Mouse (Mus musculus): ENCODE results near the gene Ell. TPM values are rescaled to one million over a fixed set of nuclear protein-coding genes. Genes with fewer than 3 reads are reported as not detected.
A peak's percentile ranks its signal among the peaks of the same experiment; 100 is the strongest.

Gene Ell
- 15.4 and 16.5 TPM in 2 replicates for polyA plus RNA-seq (2014; fragmentation: Nextera tagmentation; extraction: Ambion mirVana)

DNA sequence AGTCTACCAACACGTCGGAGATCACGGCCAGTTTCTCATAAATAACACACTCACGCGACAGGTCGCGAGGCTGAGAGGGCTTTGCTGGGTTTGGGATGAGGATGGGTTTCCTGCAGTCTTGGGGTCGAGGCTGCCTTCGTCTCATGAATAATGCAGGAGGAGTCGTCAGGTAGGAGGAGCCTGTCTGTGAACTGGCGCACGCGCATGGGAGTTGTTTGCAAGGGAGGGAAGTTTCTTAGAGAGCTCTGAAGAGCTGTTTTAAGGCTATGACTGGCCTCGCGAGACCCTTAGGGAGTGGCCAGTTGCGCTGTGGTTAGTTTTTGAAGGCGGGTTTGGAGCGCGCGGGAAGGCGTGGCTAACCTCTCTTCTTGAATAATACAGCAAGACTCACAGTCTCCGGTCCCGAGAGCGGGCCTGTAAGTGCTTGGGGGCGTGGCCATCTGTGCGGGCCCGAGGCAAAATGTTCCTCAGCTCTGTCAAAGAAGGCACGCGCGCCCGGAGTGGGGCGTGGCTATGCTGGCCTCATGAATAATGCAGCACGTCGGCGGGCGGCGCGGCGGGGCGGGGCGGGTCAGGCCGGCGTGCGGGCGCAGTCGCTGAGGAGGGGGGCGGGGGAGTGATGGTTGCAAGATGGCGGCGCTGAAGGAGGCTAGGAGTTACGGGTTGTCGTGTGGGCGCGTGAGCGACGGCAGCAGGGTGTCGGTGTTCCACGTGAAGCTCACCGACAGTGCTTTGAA is at the start of gene Ell:
Gene Ell, plus strand, starts transcription at position 381 of the 737 bp plus-strand sequence.
- H3K36me3 ChIP-seq (ENCODE audit: control insufficient read depth, insufficient read depth, low read length) = no peaks in the 10 kb centered on the region; the same call in 1 of the 2 replicates
- peak within 1 kb of the TSS; percentile 91 for H3K27ac ChIP-seq (ENCODE audit: low read depth, low read length)
- ATAC-seq (ENCODE audit: low FRiP score) (peak; percentile 90), DNase-seq (ENCODE audit: low spot score) (peak; percentile 99)
- no peaks in the 10 kb centered on the region for H3K9me3 ChIP-seq (ENCODE audit: control insufficient read depth, low read length)
- WGBS = 1% methylated on average over 51 of the region's 58 CpGs
- H3K4me3 ChIP-seq (ENCODE audit: low read depth, low read length) = peak within 1 kb of the TSS; percentile 81
- peak within 1 kb of the TSS; percentile 91 for H3K4me2 ChIP-seq (replicated peaks; ENCODE audit: low read depth, low read length)
- H3K4me1 ChIP-seq (replicated peaks; ENCODE audit: control insufficient read depth, insufficient read depth, low read length) = peaks cover 5% of the 10 kb centered on the region; the same call in 1 of the 2 replicates
- peak within 1 kb of the TSS; percentile 85 for H3K9ac ChIP-seq (ENCODE audit: low read depth, low read length)
- no peaks in the 10 kb centered on the region for H3K27me3 ChIP-seq (ENCODE audit: control insufficient read depth, insufficient read depth, low read length)

- DNase-seq (ENCODE audit: low spot score) (peak; percentile 39), ATAC-seq (ENCODE audit: low FRiP score) (no peak)
- Histone ChIP-seq H3K4me1 (replicated peaks; ENCODE audit: control insufficient read depth, insufficient read depth, low read length) (peaks cover 19% of the 10 kb centered on the region), H3K4me2 (replicated peaks; ENCODE audit: low read depth, low read length) (peak overlapping the region; percentile 31), H3K9ac (ENCODE audit: low read depth, low read length) (0 out of 2 replicates have a peak overlapping the region, but pooled peaks have one; percentile 23), H3K9me3 (ENCODE audit: control insufficient read depth, low read length) (no peaks in the 10 kb centered on the region), H3K27ac (ENCODE audit: low read depth, low read length) (no peak overlapping the region), H3K36me3 (ENCODE audit: control insufficient read depth, insufficient read depth, low read length) (no peaks in the 10 kb centered on the region), H3K27me3 (ENCODE audit: control insufficient read depth, insufficient read depth, low read length) (peaks cover 98% of the 10 kb centered on the region), H3K4me3 (ENCODE audit: low read depth, low read length) (peak overlapping the region; percentile 16; the same call in 1 of the 2 replicates)
- WGBS = under 1% methylated on average over 32 of the region's 41 CpGs
Observed at GRCm38 (mm10) chr8:70489576-70489975, 49.7 kb upstream of the Ell start.

GRCm38 (mm10) chr8:70490061-70490879 is 49.0 kb upstream of the Ell start:
- ATAC-seq (ENCODE audit: low FRiP score) (no peak), DNase-seq (ENCODE audit: low spot score) (no peak)
- no peak overlapping the region for H3K4me3 ChIP-seq (ENCODE audit: low read depth, low read length)
- H3K9ac ChIP-seq (ENCODE audit: low read depth, low read length) = no peak overlapping the region
- H3K9me3 ChIP-seq (ENCODE audit: control insufficient read depth, low read length) = no peaks in the 10 kb centered on the region
- 3% methylated on average over 10 of the region's 10 CpGs for WGBS
- no peak overlapping the region for H3K4me2 ChIP-seq (replicated peaks; ENCODE audit: low read depth, low read length)
- peaks cover 22% of the 10 kb centered on the region for H3K4me1 ChIP-seq (replicated peaks; ENCODE audit: control insufficient read depth, insufficient read depth, low read length)
- H3K27ac ChIP-seq (ENCODE audit: low read depth, low read length) = no peak overlapping the region
- H3K27me3 ChIP-seq (ENCODE audit: control insufficient read depth, insufficient read depth, low read length) = peaks cover 99% of the 10 kb centered on the region
- no peaks in the 10 kb centered on the region for H3K36me3 ChIP-seq (ENCODE audit: control insufficient read depth, insufficient read depth, low read length)

- Histone ChIP-seq H3K4me2 (replicated peaks; ENCODE audit: low read depth, low read length) (no peak overlapping the region), H3K27ac (ENCODE audit: low read depth, low read length) (no peak overlapping the region), H3K4me3 (ENCODE audit: low read depth, low read length) (no peak overlapping the region), H3K27me3 (ENCODE audit: control insufficient read depth, insufficient read depth, low read length) (peaks cover 98% of the 10 kb centered on the region), H3K9me3 (ENCODE audit: control insufficient read depth, low read length) (no peaks in the 10 kb centered on the region), H3K9ac (ENCODE audit: low read depth, low read length) (no peak overlapping the region), H3K36me3 (ENCODE audit: control insufficient read depth, insufficient read depth, low read length) (no peaks in the 10 kb centered on the region), H3K4me1 (replicated peaks; ENCODE audit: control insufficient read depth, insufficient read depth, low read length) (peaks cover 24% of the 10 kb centered on the region)
- DNase-seq (ENCODE audit: low spot score) (peak; percentile 45), ATAC-seq (ENCODE audit: low FRiP score) (no peak)
- 1% methylated on average over 20 of the region's 20 CpGs for WGBS
Observed at GRCm38 (mm10) chr8:70490880-70491495, 48.3 kb upstream of the Ell start.

- peak within 1 kb of the TSS; percentile 27 for H3K4me3 ChIP-seq (ENCODE audit: low read depth, low read length)
- WGBS = under 1% methylated on average over 56 of the region's 93 CpGs
- peak within 1 kb of the TSS; percentile 19; the same call in 1 of the 2 replicates for H3K9ac ChIP-seq (ENCODE audit: low read depth, low read length)
Observed at GRCm38 (mm10) chr8:70492664-70493640, 46.3 kb upstream of the Ell start, which contains the start of gene Crlf1. Gene Crlf1 (plus strand): TSS chr8:70493158.

DNA sequence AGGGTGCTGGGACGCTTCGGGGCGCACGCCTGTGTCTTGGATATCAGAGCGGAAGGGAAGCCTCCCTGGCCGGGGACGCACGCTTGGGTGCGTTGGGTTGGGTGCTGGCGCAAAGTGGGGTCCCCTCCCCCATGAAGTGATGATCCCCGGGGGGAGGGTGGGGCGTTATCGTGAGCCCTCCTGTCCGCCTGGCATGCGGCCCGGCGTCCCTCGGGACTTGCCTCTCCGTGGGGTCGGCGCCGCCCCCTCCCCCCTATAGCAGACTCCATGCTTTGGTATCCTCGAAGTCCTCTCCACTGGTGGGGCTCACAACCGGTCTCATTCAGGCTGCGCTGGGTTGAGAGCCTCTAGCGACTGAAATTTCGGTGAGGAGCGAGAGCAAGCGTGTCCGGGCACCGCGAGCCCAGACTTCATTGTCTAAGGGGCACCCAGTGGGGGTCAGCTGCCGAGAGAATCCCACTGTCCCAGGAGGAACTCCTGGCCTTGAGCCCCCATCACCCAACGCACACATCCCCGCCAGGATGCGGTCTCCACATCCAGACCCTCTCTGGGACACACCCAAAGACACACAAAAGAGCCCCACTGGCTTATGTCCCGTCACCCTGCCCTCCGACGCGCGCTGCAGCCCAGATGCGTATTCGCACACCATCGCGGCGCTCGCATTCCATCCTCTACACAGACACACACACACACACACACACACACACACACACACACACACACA is 45.4 kb upstream of the Ell start:
- Histone ChIP-seq H3K4me1 (replicated peaks; ENCODE audit: control insufficient read depth, insufficient read depth, low read length) (peaks cover 13% of the 10 kb centered on the region), H3K27me3 (ENCODE audit: control insufficient read depth, insufficient read depth, low read length) (peaks cover 96% of the 10 kb centered on the region), H3K36me3 (ENCODE audit: control insufficient read depth, insufficient read depth, low read length) (no peaks in the 10 kb centered on the region), H3K27ac (ENCODE audit: low read depth, low read length) (no peak overlapping the region), H3K4me2 (replicated peaks; ENCODE audit: low read depth, low read length) (0 out of 2 replicates have a peak overlapping the region, but pooled peaks have one; percentile 4), H3K4me3 (ENCODE audit: low read depth, low read length) (peak overlapping the region; percentile 27), H3K9me3 (ENCODE audit: control insufficient read depth, low read length) (no peaks in the 10 kb centered on the region), H3K9ac (ENCODE audit: low read depth, low read length) (no peak overlapping the region)
- ATAC-seq (ENCODE audit: low FRiP score) (no peak), DNase-seq (ENCODE audit: low spot score) (no peak)
- WGBS = 3% methylated on average over 46 of the region's 47 CpGs

More at GRCm38 (mm10) chr8:70492664-70493640, 46.3 kb upstream of the Ell start, which contains the start of gene Crlf1:
- Histone ChIP-seq H3K36me3 (ENCODE audit: control insufficient read depth, insufficient read depth, low read length) (no peaks in the 10 kb centered on the region), H3K4me1 (replicated peaks; ENCODE audit: control insufficient read depth, insufficient read depth, low read length) (peaks cover 21% of the 10 kb centered on the region), H3K27ac (ENCODE audit: low read depth, low read length) (no peak within 1 kb of the TSS), H3K9me3 (ENCODE audit: control insufficient read depth, low read length) (no peaks in the 10 kb centered on the region), H3K4me2 (replicated peaks; ENCODE audit: low read depth, low read length) (peak within 1 kb of the TSS; percentile 44), H3K27me3 (ENCODE audit: control insufficient read depth, insufficient read depth, low read length) (peaks cover 97% of the 10 kb centered on the region)
- ATAC-seq (ENCODE audit: low FRiP score) = no peak
- DNase-seq (ENCODE audit: low spot score) = peak; percentile 45

GRCm38 (mm10) chr8:70494416-70494945 is 44.8 kb upstream of the Ell start:
- DNase-seq (ENCODE audit: low spot score) (peak; percentile 48), ATAC-seq (ENCODE audit: low FRiP score) (no peak)
- peak overlapping the region; percentile 27; the same call in 1 of the 2 replicates for H3K4me3 ChIP-seq (ENCODE audit: low read depth, low read length)
- WGBS = 3% methylated on average over 28 of the region's 28 CpGs
- no peak overlapping the region for H3K9ac ChIP-seq (ENCODE audit: low read depth, low read length)
- H3K4me2 ChIP-seq (replicated peaks; ENCODE audit: low read depth, low read length) = no peak overlapping the region
- peaks cover 96% of the 10 kb centered on the region for H3K27me3 ChIP-seq (ENCODE audit: control insufficient read depth, insufficient read depth, low read length)
- no peaks in the 10 kb centered on the region for H3K9me3 ChIP-seq (ENCODE audit: control insufficient read depth, low read length)
- H3K36me3 ChIP-seq (ENCODE audit: control insufficient read depth, insufficient read depth, low read length) = no peaks in the 10 kb centered on the region
- H3K4me1 ChIP-seq (replicated peaks; ENCODE audit: control insufficient read depth, insufficient read depth, low read length) = peaks cover 11% of the 10 kb centered on the region
- H3K27ac ChIP-seq (ENCODE audit: low read depth, low read length) = no peak overlapping the region

Measured in hindbrain, embryonic 11.5 days (tissue).